Mouse (Mus musculus) forelimb bud, embryonic 11.5 days (tissue): ENCODE measurements at regions not wholly inside any gene's neighbourhood (a gene's known extent, or its start where the extent isn't known, plus 50 kb on each side); places are given as distances from the start of the nearest gene placed in this dataset.

Experiments used
- DNase-seq: peaks from one replicate; pipeline ENCODE4 v3.0.0-alpha.2; 2012; ENCODE audit warnings: low read depth, low spot score

DNA sequence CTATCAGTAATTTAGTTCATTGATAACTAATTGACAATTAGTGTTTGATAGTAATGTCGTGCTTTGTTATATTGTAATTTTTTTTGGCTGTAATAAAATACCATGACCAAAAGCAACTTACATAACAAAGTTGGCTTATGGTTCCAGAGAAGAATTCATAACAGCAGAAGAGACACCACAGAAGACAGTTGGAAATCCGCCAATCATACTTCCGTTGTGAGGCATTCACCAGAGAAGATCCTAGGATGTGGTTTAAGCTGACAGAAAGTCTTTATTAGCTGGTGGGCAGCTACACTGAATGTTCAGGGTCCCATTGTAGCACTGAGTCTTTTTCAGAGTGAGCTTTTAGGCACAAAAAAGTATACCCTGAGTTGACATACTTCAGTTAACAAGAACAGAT lies 109.9 kb downstream of the Sec23a start:
- DNase-seq = no peak

DNA sequence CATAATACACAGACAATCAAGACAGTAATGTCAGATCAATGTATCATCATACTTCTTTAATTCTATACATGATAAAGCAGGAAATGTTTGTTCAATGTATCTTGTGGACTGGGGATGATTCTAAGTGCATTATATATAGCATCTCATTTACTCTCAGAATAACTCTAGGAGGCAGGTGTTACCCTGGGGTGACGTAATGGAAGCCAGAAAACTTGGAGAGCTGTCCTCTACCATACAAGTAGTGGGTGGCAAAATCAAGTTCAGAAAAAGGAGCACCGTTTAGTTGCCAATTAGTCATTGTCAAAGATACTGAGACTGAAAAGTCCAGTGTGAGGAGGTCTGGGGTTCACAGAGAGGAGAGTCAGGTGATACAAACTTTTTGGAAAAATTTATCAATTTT lies 136.0 kb downstream of the Sec23a start:
- no peak for DNase-seq

DNA sequence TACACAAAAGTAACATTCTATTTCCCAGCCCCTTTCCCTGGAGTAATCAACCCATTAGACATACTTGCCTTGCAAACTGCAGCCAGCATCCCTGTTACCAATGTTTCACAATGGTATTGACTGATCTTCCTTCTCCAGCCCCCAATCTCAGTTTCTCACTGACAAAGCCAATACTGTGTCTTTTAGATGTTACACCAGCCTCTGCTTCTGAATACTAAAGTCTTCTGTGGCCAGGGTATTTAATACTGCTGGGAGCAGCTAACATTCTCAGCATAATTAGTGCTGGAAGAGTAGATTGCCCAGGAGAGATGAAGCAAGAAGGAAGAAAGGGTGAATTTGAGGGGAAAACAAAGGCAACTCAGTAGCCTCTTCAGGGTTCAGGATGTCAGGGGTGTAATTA lies 139.4 kb downstream of the Sec23a start:
- no peak for DNase-seq

DNA sequence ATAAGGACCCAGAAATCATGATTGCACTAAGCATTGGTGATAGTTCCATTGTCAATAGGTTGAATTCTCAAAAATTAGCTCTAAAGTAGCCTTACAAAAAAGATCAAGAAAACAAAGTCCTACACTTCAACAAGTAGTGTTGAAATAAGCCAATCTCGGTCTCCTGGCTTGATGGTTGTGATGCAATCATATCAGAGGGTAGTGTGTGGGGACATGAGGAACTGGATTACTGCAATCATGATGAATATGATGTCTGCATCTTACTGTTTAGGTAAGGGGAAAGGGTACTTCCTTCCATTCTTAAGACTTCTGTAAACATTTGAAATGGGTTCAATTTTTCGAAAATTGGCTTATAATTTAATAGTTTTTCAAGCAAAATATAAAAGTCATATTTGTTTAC lies 155.3 kb downstream of the Sec23a start:
- no peak for DNase-seq

DNA sequence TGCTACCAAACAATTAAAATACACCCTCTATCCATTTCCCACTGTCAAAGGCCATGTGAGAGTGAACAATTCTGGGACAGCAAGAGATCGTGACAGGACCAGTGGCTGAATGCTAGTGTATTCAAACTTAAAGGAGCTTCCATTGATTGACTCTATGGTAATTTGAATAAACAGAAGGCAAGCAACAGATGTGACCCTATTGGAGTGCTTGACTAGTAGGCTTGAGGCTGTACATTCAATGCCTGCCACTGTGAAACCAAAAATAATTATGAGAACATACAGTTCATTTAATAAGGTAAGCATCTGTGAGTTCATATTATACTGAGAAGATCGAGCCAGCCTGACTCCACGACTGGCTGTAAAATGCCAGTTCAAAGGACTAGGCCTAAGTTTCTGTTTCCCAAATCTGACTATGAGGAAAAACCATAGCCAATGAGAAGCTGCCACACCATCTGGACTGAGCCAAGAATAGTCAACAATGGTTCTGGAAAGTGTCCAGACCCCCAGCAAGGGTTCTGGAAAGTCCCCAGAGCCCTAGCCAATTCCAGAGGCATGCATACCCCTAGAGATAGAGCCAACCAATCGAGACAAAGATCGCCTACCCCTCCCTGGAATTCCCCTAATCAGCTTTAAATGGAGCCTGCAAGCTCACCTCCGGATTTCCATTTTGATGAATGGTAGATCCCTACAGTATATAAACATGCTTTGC lies 160.0 kb downstream of the Sec23a start:
- no peak for DNase-seq

DNA sequence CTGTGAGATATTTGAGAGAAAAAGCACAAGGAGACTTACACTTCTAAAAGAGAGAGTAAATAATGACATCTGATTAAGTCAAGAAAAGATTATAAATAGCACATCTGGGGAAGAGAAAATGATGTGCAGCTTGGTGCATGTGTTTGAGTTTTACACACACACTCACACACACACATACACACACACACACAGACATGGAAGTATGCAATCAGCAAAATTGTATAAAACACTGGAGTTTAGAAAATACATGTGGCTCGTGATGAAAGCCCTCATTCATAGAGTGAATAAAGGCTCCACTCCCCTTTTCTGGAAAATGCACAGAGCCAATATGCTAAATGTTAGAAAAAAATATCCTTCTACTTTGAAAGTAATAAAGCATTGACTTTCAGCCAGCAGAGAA lies 182.2 kb downstream of the Sec23a start:
- no peak for DNase-seq

DNA sequence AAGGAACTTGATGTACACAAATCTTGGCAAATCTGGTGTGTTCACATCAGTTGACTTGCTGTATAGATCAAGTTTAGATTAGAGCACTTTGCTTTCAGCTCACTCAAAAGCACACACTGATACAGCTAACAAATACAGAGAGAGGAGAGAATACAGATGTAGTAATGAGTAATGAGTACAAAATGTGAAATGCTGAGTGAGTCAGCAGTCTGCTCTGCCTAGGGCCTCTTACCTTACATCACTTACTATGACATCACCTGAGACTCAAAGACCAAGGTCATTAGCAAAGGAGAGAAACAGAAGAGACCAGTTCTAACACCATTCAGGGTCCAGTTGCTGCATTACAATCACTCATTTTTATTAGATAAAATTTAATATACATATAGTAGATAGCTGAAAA lies 184.0 kb downstream of the Sec23a start:
- no peak for DNase-seq

DNA sequence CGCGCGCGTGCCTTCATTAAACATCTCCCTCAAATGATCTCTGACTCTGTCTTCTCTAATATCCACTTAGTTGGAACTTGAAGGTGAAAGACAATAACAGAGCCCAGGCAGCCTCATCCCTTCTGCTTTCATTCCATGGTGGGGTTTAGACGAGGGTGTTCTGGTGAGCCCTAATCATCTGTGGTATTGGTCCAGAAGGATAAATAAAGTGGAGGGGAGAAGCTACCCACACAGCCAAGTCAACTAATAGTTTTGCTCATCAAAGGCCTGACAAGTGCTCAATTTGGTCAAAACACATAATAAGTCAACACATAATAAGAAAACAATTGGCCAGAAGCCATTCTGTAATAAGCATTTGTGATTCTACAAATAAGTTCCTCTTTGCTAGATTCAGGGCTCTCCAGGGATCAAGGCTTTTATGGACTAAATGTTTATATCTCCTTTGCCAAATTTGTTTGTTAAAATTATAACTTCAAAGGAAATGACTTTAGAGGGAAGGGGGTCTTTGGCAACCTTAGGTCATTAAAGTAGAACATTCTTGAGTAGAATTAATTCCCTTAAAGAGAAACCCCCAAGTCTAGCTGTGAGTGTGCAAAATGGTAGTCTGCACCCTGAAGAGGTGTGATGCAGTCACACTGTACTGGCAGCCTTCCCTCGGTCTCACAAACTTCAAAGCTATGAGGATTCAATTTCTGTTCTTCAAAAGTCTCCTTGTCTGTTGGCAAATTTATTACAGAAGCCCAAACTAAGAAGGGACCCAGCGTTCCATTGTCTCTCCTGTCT lies 186.5 kb downstream of the Sec23a start:
- no peak for DNase-seq

DNA sequence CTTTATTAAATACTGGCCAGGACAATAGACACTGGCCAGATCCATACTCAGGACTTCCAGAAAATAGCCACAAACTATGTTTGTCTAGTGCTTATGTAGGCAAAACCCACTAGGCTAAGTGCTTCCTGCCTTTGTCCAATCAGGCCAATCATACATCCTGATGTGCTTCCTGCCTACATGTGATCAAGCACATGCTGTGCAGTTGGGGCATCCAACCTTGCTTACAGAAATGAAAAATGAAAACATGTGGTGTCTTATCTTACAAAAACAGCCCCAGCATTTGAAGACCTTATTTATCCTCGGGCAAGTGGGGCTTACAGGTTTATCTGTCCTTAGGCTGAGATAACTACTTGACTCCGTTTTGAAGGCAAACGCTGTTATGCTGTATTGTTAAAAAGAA lies 188.8 kb downstream of the Sec23a start:
- DNase-seq = no peak

DNA sequence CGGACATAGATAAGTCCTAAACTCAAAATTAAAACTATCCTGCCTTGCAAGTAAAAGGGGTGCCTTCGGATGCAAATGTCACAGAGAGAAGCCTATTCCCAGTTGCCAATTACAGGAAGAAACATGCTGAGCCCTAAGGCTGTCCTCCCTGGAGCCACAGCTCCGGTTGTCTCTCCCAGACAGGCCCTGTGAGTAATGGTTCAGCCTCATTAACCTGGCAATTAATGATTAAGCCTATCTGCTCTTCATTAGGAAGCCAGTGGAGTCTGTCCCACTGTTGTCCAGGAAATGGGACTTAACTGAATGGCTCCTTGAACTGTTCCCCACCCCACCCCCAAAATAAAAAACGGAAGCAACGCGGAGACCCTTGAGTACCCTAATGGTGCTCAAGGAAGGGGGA lies 207.7 kb downstream of the Sec23a start:
- peak; percentile 8 for DNase-seq

DNA sequence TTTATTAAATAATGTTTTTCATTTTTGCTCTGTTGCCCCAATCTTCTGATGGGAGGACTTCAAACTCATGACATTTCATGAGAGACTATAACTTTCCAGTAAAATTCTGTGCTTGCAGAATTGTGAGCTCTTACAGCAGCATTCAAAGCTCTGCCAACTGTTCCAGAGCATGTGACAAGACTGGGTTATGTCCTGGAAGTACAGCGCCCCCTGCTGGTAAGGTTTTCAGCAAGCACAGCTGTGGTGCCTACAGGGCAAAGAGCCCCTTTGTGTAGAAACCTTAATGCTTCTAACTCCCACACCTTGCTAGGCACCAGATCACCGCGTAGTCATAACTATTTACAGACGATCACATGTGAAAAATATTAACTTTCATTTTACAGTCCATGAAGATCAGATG lies 209.4 kb downstream of the Sec23a start:
- DNase-seq = peak; percentile 88
